Mouse (Mus musculus): ENCODE measurements around the gene Cpa3.

DNA sequence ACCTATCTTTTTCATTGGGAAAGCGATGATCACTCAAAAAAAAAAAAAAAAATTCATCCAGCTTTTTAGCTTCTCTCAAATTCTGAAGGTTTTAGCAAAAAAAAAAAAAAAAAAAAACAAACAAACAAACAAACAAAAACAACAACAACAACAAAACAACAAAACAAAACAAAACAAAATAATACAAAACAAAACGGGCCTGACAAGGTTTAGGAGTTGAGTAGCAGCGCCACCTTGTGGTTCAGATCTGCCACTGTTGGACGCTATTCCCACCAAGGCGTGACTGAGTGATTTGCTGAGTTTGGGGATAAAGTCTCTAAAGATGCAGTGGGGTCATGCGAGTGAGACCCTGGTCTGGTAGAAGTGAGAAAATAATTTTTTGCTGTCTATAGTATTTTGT is 43.1 kb downstream of the Cpa3 start:
- TF ChIP-seq CTCF (IDR thresholded peaks at IDR 0.05; ENCODE audit: borderline replicate concordance, control insufficient read depth, extremely low read depth, insufficient read depth, low read length, poor library complexity): no peak
- no peak for TF ChIP-seq POLR2A (IDR thresholded peaks at IDR 0.05; ENCODE audit: control insufficient read depth, extremely low read depth, insufficient read depth, low read length, poor library complexity)
